Mouse (Mus musculus) hematopoietic multipotent progenitor cell, adult 10-12 weeks (in vitro differentiated cells): ENCODE results near the gene Hsd17b10. TPM values are rescaled to one million over a fixed set of nuclear protein-coding genes. Genes with fewer than 3 reads are reported as not detected.

Experiments used
- polyA plus RNA-seq: library from polyadenylated mRNA; stranded (reverse); fragments of >175 nt; gene quantifications from 2 replicates; pipeline ENCODE4 v1.2.3, GENCODE M21; 2012; ENCODE audit warnings: low replicate concordance

Hsd17b10 gene
- 9.8 and 20.6 TPM in 2 replicates for polyA plus RNA-seq

DNA sequence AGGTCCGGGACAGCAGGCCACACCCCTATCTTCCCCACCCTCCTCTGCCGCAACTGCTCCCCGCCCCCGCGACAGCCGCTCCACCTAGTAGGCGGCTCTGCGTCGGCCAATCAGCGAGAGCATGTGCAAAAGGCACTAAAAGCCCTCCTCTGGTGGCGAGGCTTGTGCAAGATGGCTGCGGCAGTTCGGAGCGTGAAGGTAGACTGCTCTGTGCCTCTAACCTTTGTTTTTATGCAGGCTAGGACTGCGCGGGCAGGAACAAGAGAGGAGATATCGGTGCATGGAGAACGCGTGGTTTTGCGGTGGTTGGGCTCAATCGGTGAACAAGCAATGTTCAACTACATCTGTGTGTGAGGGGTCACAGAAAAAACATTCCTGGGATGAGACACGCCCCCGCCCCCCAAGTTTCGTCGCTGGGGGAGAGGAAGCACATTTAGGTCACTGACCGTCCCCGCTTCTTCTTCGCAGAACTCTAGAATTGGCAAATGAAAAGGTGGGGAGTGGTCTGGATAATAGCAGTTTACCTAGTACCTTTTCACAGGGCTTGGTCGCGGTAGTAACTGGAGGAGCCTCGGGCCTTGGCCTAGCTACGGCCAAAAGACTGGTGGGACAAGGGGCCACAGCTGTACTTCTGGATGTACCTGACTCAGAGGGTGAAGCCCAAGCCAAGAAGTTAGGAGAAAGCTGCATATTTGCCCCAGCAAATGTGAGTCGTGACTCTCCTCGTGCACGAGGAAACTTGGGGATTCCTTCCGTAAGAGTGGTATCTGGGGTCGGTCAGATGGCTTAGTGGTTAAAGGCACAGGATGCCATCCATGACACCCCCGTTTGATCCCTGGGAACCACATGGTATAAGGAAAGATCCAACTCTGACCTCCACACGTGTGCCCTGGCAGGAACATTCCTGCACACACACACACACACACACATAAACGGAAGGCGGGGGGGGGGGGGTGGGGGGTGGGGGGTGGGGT lies at the start of gene Hsd17b10:
Gene Hsd17b10, plus strand, starts transcription at position 109 of the 974 bp plus-strand sequence.

DNA sequence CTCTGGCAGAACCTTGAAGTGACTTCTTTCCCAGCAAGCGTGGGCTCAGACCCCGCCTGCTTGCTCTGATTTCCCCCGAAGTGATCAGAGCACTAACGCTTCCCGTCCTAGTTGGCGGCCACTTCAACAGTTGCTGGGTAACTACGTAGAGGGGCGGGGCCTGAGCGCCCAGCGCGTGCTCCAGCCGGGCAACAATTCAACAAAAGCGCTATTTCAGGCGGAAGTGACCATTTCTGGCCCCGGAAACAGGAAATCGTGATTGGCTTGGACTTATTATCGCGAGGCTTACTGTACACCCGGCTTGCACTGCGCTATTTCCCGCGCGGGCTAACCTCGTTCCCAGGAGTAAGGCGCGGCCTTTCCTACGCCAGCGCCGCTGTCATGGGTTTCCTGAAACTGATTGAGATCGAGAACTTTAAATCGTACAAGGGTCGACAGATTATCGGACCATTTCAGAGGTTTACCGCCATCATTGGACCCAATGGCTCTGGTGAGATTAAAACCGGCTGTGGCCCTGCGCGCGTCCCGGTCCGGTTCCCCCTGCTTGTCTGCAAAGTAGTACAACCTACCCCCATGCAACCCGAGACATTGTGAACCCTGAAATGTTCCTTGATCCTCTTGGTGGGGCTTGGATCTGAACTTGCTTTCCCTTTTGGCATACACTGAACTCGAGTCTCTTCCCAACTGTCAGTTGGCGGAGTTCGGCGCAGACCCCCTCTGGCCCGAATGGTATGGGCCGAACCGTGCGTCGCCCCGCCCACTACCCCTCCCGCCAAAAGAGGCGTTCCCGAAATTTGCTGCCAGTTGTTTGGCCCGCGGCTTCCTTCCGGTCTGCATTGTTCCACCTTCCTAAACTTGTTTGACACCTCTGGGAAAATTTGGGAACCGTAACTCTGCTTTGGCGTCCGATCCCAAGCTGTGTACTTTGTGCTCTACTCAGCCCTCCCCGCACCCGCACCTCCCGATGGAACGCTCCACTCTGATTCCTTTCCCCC lies 14.8 kb downstream of the Hsd17b10 start, which contains the start of the genes Ribc1 and Smc1a:
Gene Ribc1, minus strand, starts transcription at position 145 of the 995 bp plus-strand sequence.
Gene Smc1a, plus strand, starts transcription at position 278 of the 995 bp plus-strand sequence.

Other genes with a start within 250 kb of the Hsd17b10 start
- gene Huwe1, start 201.0 kb upstream of the Hsd17b10 start, polyA plus RNA-seq: 29.1 and 31.5 TPM in 2 replicates
- 0.23 and 0.73 TPM in 2 replicates for gene Ribc1, start 14.4 kb downstream of the Hsd17b10 start, polyA plus RNA-seq
- gene Smc1a, start 14.6 kb downstream of the Hsd17b10 start, polyA plus RNA-seq: 3.0 and 12.7 TPM in 2 replicates
- 8.6 and 27.9 TPM in 2 replicates for gene Iqsec2, start 142.4 kb downstream of the Hsd17b10 start, polyA plus RNA-seq
- 41.6 and 68.1 TPM in 2 replicates for gene Kdm5c, start 231.2 kb downstream of the Hsd17b10 start, polyA plus RNA-seq